Mouse (Mus musculus) c-Kit-negative CD71-positive TER-119-positive erythroid progenitor cells, embryonic 14.5 days (primary cell): ENCODE data around the gene Fibp.

ENCODE experiments used
- DNase-seq: peaks from one replicate; pipeline ENCODE4 v3.0.0-alpha.2; 2013; ENCODE audit warnings: low read depth, low spot score

Gene Fibp

DNA sequence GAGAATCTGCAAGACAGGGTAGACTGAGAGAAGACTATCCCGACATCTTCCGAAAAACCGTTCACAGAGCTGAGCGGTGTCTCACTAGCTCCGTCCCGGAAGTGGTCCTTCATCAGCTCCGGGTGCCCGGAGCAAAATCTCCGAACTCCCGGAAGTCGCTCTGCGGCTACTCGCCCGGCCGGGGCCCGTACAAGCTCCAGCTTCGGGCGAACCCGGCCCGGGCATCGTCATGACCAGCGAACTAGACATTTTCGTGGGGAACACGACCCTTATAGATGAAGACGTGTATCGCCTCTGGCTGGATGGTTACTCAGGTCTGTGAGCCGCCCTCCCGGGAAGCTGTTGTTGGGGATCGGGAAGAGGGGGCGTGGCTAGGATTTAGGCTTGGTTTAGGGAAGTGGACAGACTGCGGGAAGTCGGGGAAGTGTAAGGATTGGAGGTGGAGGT lies at the start of gene Fibp:
Fibp (plus strand) TSS at position 151 of the 447 bp plus-strand sequence.
- DNase-seq: peak; percentile 67

DNA sequence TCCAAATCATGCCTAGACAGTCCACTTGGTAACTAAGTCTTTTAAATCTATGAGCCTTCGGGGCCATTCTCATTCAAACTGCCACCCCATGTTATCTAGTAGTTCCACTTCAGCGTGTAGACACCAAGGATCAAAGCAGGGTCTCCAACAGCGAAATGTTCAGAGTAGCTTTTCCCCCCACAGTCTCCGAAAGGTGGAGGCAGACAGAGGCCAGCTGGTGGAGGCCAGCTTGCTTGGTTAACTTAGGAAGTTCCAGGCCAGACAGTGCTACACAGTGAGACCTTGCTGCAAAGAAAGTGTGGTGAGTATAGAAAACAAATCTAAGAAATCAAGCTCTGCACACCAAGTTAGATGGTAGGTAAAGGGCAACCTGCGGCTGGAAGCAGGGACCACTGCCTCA lies 49.8 kb upstream of the Fibp start:
- DNase-seq: no peak

DNA sequence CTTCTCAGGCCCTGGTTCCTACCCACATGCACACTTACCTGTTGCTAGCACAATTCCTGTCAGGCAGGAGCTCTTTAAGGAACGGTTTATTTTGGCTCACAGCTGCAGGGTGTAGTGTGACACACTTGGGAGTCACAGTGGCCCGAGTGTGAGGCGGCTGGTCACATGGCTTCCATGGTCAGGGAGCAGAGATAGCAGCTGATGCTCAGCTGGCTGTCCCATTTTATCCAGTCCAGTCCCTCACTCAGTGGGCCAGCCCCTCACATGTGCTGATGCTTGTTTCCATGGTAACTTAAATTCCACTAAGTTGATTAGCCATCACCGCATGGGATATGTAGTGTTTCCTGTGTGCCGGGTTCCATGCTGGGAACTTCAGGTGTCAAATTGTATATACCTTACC lies 48.5 kb upstream of the Fibp start:
- no peak for DNase-seq

DNA sequence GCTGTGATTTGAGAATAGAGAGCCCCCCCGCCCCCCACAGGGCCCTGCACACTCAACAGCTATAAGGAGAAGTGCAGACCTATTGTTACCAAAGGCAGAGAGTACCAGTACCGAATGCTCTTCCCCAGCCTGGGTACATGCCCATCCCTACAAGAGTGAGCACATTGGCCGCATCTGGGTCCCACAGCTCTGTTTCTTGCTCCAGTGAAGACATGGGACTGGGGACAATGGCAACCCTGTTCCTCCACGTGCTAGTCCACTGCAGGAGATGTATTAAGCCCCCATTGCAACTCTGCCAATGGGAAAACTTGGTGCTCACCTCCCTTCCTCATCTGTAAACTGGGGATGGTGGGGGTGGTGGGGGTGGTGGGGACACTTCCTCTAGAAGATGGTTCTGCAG lies 46.6 kb upstream of the Fibp start:
- no peak for DNase-seq

DNA sequence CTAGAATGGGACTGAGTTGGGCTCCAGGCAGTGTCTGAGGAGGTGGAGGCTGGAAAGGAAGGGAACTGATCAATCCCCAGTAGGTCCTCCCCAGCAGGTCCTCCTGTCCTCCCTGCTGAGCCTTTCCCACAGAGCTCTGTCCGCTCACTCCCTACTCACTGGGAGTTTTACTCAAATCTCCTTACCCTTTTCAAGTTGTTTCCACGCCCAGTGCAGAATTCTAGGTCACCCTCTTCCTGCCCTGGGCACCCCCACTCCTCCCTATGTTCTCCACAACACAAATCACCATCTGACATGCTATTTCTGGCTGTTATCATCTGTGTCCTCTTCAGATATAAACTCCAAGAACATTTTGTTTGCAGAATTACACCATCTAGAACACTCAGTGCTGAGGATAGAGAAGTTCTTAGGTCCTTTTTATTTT lies 45.9 kb upstream of the Fibp start:
- DNase-seq: no peak

DNA sequence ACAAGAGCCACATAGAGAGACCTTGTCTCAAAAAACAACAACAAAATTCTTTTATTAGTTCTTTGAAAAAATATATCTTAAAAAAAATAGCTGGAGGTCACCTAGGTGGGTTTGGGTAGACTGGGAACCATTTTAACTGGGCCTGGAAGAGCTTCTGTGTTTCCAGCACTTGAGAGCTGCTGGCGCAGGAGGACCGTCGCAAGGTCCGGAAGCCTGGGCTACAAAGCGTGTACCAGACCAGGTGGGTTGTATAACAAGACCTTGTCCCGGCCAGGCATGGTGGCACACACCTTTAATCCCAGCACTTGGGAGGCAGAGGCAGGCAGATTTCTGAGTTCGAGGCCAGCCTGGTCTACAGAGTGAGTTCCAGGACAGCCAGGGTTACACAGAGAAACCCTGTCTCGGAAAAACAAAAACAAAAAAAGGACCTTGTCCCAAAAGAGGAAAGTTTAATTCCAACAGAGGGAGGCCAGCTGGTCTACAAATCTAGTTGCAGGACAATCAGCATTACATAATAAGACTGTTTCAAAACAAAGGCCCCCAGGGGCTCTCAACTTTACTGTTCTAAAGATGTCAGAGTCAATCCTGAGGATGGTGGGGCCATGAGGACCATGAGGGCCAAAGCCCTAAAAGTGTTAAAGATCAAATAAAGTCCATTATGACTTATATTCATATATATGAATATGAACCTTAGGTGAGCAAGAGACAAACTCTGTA lies 41.5 kb upstream of the Fibp start:
- no peak for DNase-seq

DNA sequence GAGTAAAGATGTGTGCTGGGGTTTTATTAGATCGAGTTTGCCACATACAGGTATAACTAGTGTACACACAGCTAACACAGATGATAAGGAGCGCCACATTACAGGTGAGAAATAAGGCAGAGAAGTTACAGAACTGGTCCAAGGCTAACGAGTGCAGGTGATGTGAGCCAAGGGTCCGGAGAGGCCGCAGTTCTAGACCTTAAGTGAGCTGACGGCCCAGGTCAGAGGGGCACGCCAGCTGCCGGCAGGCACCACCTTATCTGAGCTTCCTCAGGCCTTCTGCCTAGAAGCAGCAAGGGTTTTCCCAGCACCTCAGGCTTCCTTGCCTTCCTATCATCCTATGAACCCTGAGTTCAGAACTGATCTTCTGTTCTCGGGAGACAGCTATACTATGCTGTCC lies 40.8 kb upstream of the Fibp start:
- no peak for DNase-seq

DNA sequence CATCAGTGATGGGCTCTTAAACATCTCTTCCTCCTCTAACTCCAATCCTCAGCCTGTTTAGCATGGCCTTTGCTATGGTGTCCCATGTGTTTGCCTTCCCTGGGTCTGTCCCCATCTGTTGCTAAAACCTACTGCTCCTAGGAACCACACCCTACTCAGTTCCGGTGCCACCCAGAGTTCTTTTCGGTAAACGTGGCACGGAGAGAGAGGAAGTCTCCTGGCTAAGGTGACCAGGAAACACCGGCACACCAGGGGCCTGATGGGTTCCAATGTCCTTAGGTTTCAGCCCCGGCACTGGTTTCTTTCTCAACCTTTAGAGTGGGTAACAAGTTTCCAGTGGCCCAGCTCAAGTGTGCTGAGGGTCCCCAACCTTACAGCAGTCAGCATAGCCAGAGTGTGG lies 39.8 kb upstream of the Fibp start:
- DNase-seq: no peak

DNA sequence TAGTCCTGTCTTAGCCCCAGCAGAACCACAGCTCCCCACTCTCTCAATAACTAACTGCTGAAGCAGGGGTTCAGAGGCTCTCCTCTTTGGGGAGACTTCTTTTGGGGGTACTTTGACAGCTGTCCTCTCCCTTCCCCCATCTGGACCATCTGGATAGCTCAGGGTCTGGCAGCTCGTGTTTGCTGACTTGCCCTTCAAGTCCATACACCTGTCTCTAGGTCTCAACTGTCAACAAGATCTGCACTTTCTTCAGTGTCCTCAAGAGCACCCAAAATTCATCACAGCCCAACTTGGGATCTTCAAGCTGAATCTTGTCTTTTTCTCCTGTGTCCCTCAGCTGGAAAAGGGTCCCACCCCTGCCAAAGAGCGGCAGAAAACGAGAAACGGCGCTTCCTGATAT lies 38.6 kb upstream of the Fibp start:
- DNase-seq: no peak

DNA sequence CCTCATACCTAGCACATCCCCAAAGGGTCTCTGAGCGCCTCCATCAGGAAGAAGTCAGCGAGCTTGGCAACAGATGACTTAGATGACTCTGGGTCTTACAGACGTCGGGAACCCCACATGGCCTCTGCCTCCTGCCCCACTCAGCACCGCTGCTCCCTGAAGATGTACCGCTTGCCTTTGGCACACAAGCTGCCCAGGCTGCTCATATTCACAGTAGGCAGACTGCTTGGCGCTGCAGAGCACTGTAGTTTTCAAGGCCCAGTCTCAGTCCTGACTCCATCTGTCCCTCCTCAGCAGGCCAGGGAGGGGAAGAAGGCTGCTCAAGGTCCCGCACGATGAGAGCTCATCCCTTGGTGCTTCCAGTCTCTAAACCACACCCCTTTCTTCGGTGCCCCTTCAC lies 38.1 kb upstream of the Fibp start:
- no peak for DNase-seq

DNA sequence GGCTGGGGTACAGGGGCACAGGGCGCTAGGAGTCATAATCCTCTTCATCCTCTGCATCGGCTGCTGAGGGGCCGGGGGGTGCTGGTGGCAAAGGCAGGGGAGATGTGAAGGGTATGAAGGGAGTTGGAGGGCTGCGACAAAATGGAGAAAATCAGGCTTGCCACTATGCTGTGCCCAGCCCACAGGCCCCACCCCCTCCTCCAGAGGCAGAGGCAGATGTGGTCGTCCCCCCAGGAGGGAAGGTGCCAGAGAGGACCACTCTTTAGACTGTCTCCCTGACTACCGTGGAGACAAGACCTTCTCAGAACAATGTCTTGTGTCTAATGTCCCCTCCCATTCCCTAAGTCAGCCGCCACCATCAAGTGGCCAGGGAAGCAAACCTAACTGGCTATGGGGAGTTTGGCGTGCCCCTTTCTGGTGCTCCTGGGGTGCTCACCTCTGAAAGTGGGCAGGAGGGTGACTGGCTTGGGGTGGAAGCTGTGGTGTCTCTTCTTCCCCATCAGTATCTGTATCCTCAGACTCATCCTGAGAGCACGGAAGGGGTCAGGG lies 37.4 kb upstream of the Fibp start:
- no peak for DNase-seq

DNA sequence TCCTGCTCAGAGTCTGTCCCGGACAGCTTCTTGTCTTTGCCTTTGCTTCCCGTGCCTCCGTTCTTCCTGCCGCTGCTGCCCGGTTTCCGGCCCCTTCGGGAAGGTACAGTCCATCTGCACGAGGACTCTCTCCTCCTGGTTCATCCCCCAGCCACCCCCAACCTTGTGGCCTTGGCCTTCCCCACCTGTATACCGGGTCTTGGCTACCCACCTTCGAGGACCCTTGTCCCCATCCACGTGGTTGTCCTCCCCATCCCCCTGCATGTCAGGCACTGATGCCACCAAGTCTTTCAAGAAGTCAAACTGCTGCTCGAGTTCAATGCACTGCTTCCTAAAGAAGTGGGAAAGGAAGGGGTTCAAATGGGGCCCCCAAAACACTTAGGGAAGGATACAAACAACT lies 36.9 kb upstream of the Fibp start:
- no peak for DNase-seq

DNA sequence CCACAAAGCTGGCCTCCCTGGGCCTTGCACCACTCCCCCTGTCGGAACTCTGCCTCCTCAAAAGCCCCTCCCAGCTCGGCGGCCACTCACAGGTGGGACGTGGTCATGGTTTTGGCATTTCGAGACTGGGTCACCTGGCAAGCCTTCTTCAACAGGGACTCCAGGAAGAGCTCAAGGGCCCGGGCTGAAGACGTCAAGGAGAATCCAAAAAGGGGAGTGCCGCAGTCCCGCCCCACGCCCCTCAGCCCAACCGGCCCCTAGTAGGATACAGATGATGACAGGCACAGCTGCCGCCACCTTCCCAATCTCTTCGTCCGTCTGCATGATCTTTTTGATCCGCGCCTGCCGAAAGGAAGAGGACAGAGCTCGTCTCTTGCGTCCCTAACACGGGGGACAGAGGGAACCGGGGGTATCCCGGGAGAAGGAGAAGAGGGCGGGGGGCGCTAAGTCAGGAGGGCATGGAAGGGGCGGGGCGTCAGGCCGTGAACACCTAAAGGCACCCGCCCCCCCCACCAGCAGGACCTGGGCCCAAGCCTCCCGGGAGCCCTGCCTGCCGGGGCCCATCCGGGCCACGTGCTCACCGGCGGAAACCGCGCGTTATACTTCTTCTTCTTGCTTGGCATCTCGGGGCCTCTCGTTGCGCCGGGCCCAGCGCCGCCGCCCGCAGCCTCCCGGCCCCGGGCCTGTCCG lies 36.2 kb upstream of the Fibp start:
- no peak for DNase-seq

DNA sequence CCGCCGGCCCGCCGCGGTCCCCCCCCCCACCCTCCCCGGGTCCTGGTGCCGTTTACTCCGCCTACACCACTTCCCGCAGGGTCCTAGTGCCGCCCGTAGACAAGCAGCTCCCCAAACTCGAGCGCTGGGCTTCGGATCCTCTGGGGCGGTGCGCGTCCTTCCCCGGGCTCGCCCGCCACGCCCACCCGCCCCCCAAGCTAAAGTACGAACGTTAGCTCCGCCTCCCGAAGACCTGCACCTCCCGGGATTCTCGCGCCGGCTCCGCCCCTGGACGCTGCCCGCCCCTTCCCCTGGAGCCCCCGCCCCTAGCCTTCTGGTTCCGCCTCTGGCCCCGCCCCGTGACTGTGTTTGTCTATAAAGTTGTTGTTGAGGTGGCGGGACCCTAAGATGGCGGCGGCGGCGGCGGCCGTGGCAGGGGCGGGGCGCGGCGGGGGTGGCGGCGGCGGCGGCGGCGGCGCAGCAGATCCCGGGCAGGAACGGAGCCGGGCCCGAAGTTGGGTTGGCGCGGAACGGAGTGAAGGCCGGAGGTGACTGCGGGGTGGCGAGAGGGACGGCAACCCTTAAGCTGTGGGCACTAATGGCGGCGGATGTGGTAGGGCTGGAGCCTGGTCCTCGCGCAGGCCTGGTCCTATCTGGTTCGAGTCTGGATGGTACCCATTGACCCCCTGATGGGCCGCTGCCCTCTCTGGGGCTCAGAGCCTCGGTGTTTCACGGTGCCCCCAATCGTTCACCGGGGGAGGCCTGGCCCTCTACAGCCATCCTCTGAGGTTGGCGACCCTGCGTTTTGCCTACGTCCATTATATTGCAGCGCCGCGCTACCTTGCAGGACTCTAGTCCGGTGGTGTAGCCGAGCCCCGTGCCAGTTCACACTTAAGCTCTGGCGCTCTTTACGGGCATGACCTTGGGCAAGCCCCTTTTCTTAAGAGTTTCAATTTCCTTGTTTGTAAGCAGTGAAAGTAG lies 35.4 kb upstream of the Fibp start, which contains the start of the genes Drap1 and AI837181:
Drap1 (minus strand) TSS at position 198 of the 960 bp plus-strand sequence.
AI837181 (plus strand) TSS at position 363 of the 960 bp plus-strand sequence.
- peak; percentile 83 for DNase-seq

DNA sequence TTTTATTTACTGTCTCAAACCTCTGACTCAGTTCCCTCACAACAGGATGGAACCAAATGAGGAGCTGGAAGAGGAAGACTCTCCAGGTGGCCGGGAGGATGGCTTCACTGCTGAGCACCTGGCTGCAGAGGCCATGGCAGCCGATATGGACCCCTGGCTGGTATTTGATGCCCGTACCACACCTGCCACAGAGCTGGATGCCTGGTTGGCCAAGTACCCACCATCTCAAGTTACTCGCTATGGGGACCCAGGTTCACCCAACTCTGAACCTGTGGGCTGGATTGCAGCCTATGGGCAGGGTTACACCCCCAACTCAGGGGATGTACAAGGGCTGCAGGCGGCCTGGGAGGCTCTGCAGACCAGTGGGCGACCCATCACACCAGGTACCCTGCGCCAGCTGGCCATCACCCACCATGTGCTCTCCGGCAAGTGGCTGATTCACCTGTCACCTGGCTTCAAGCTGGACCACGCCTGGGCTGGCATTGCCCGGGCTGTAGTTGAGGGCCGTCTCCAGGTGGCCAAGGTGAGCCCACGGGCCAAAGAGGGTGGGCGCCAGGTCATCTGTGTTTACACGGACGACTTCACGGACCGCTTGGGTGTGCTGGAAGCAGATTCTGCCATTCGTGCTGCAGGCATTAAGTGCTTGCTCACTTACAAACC lies 34.4 kb upstream of the Fibp start:
- DNase-seq: no peak

DNA sequence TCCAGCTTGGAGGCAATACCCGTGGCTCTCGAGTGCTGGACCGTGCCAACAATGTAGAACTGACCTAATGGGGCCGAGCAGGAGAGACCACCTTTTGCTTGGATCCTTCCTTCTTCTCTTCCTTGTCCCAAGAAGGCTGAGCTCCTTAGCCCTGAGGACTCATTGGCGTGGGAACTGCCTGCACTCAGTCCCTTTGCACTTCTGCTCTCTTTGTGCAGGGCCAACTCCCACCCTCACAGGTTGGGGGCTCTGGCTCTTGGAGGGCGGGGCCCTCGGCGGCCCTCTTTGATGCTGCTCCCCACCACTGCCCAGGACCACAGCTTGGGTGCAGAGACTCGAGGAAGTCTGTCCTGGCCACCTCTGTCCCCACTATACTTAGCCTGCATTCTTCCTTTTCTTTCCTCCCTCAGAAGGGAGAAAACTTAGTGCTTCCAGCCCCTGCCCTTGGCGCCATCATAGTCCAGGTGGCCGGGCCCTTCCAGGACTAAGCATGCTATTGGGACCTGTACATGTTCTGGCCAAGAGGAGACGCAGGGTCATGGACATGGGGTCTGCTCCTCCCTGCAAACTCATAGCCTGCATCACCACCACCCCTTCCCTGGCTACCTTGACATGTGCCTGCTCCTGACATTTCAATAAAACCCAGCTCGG lies 33.6 kb upstream of the Fibp start:
- DNase-seq: no peak

DNA sequence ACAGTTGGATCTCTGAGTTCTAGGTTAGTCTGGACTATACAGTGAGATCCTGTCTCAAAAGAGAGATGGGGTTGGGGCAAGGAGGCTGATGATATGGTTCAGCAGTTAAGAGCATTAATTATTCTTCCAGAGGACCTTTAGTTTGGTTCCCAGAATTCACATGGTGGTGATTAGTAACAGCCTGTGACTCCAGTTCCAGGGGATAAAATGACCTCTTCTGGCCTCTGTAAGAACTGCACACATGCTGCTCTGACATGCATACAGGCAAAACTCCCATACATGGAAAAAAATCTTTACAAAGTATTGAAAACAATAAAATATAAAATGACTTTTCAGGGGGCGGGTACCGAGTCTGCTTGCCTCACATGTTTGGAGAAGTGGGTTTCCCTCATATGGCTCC lies 32.3 kb upstream of the Fibp start:
- DNase-seq: no peak

DNA sequence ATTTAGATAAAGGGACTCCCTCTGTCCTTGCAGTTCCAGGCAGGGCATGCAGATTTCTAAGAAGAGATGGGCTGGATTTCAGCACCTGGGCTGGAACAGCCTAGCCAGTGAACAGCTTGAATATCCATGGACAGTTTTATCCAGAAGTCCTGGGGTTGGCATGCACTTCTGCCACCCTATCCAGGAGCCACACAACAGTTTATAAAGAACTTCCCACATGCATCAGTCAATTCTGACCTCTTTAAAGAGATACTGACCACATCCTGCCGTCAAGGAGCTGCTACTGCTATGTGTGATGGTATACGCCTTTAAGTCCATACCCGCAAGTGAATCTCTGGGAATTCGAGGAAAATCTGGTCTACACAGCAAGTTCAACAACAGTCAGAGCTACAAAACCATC lies 31.2 kb upstream of the Fibp start:
- no peak for DNase-seq

DNA sequence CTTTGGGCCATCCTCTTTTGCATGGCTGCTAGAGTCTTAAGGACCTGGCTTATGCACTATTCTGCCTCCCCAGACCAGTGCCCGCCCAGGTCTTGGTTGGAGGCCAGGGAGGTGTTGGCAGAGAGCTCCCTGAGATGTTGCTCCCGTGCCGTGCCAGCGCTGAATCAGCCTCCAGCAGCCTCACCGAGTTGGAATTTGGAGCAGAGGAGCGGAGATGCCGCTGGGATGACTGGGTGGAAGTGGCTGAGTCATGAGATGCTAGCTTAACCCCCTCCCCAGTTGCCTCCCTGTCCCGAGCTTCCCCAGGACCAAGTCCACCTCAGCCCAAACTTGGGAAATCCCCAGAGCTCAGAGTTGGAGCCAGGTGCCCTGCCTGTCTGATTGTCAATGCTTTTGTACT lies 30.6 kb upstream of the Fibp start:
- no peak for DNase-seq

DNA sequence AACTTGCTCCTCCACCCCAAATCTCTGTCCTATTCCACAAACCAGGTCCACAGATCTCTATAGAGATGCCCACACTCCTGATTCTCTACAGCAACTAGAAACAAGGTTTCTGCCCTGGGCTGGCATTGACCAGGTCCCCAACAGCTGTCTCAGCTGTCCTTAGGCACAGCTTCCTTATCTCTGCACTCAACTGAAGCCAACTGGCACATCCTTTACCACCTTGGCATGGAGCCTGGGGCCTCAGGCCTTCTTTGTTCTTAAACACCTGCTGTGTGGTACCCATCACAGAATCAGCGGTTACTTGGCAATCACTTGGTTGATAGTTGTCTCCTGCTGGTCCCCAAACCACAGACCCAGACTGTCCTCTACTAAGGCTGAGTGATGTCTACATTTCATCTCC lies 30.0 kb upstream of the Fibp start:
- no peak for DNase-seq
